Mouse (Mus musculus) spleen, adult 2 months (tissue): ENCODE measurements around the gene Upp2.

Experiments
- CTCF ChIP-seq: fragments of 200-500 bp; IDR thresholded peaks from 2 replicates; pipeline ENCODE4 v1.5.1; 2011; ENCODE audit warnings: mild to moderate bottlenecking, inconsistent platforms; ENCODE audit not compliant: insufficient read depth, insufficient read length, insufficient replicate concordance; ENCODE audit errors: extremely low read depth
- POLR2A ChIP-seq: fragments of 200-500 bp; IDR thresholded peaks from 2 replicates; pipeline ENCODE4 v1.6.1; 2011; ENCODE audit warnings: low read depth, low read length, inconsistent platforms

DNA sequence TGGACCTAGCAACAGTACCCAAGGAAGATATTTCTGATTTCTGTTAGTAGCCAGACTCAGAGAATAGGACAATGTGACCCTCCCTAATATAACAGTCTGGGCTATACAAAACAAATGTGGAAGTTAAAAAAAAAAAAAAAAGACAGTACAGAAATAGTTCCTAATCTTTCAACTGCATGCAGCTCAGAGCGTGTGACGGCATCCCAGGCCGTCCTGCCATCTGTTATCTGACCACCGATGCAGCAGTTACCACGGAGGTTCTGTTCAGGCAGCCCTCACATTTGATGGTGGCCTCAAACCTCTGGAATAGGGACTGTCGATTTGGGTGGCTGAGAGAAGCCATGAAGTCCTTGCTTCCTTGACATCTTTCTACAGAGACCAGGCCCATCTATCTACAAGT lies 22.7 kb upstream of the Upp2 start:
- TF ChIP-seq CTCF, result no peak
- no peak for TF ChIP-seq POLR2A
